Mouse (Mus musculus) CD4-positive helper T cell, adult 2 months (primary cell): Measurements from ENCODE around the gene Vstm4.
A peak's percentile ranks its signal among the peaks of the same experiment; 100 is the strongest.

ENCODE experiments used
- DNase-seq: peaks from one replicate; pipeline ENCODE4 v3.0.0-alpha.2; 2012; ENCODE audit warnings: low read depth, missing footprints, low spot score

Vstm4 gene

DNA sequence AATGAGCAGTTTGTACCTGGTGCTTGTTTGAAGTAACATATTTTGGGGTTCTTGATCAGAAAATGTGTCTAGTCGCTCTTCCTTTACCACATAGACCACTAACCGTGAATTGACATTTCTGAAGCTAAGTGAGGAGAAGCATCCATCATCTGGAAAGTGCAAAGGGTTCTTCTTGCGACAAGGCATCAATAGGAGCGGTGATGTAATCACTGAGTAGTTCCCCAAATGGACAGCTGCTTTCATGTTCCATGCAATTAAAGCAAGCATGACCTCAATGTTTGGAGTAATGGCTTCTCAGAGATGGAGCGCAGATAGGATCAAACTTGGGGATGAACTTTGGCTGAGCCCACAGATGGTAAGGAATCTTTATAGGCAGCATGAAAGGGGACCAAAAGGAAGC lies 82.7 kb downstream of the Vstm4 start:
- no peak for DNase-seq

DNA sequence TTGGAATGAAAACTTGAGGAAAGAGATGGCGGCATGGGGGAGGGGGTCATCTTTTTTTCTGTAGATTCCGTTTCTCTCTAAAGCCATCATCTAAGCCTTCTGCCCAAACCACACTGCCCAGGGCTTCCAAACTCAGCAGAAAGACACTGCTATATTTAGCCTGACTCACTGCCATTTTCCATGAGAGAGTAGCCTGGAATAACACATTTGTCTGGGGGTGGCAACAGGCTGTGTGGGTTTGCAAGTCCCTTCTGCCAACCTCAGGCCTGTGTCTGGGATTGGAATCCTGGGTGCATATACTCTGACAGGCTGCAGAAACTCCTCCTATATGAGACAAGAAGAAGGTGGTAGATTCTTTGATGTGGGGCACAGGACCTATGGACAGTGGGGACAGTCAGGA lies 91.0 kb downstream of the Vstm4 start:
- no peak for DNase-seq

- DNase-seq: no peak
These were observed 94.1 kb downstream of the Vstm4 start for GRCm38 (mm10) chr14:32950312-32951301.

GRCm38 (mm10) chr14:32956486-32956885 lies 99.9 kb downstream of the Vstm4 start:
- no peak for DNase-seq

DNA sequence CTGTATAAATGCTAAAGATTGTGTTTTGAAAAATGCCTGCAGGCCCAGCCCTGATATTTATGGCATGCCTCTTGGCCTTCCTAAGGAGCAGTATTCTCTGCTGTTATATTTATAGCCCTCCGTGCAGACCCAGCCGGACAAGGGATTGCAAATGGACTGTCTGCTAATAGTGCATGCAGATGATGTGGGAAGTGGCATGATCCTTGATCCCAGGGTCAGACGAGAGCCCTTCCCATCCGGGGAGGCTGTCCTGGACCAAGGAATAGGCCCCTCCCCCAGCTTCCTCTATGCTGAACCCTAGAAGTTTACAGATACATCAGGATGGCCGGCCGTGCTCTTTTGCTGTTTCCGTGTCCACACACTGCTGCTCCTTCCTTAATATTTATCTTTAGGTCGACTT lies 102.1 kb downstream of the Vstm4 start:
- DNase-seq: no peak

DNA sequence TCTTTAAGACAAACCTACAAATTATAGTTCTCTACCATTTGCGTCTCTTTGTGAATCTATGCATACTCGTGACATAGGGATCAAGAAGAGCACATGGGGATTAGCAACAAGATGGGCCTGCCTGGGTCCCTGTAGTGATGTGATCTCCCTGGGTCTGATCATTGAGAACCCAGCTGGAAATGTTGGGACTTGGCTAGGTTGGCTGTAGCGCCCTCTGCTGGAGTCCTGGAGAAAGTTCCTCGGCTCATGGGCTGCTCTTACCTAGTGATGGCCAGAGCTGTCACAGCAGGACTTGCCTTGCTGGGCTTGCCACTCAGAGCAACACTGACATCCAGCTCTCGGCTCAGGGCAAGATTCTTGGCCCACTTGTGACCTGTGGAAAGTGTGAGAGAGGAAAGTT lies 103.9 kb downstream of the Vstm4 start:
- DNase-seq: peak; percentile 7

DNA sequence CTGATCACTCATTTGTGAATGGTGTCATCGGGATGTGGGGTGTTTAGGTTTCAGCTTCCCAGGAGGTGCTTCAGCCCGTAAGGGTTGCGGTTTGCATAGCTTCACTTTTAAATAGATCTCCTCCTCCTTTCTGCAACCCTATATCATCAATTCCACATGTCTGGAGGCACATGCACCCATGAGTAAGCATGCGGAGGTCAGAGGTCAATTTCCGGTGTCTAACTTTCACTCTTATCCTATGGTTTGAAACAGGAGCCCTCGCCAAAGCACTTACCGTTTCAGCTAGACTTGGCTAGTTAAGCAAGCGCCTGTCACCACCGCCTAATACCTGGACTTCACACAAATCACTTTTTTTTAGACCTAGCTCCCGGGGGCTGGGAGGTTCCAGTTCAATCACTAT lies 108.2 kb downstream of the Vstm4 start:
- no peak for DNase-seq

DNA sequence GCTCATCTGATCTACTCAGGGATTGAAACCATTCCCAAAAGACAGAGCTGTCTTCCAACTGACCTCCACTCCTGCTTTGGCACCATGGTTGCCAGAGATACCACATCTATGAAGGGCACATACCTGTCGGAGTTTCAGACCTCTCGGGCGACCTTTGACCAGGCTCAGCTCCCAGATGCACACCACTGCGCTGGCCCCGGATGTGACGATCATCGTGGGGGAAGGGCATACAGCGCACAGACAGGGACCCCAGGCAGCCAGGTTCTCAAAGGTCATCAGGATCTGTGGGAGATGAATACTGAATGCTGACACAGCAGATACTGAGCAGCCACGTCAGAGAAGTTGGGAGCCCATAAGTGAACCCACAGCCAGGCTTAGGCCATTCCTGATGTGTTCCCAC lies 114.1 kb downstream of the Vstm4 start:
- no peak for DNase-seq

- DNase-seq: no peak
These were observed 127.7 kb downstream of the Vstm4 start for GRCm38 (mm10) chr14:32984176-32984738.

DNA sequence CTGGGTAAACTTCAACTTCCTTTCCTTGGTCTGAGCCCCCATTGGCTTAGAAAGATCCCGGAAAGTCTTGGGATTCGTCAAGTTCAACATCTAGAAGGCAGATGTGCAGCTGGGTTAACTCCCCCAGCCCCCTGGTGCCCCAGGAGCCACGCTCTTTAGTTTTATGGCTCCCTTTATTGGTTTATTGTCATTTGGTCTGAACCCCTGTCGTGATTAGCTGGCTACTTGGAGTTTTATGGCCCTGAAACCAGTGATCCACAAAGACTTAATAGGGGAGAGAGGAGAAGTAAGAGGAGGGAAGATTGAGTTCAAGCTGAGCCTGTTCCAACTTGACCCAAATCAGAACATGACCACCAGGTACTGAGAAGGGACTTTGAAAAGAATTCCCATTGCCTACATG lies 130.1 kb downstream of the Vstm4 start:
- DNase-seq: no peak
